Mouse (Mus musculus) frontal cortex, adult (tissue): ENCODE results near the gene Hes1.

Experiments used
- ATAC-seq: cut with Nextera tagmentation; 2 replicates; pipeline ENCODE4 v1.9.2; 2017; ENCODE audit warnings: mild to moderate bottlenecking, moderate library complexity, mixed read lengths; ENCODE audit not compliant: low TSS enrichment

Gene Hes1

GRCm38 (mm10) chr16:30050767-30051490, 13.3 kb upstream of the Hes1 start:
- ATAC-seq: no peak

- ATAC-seq: no peak
These were observed 11.9 kb upstream of the Hes1 start for GRCm38 (mm10) chr16:30052271-30052670.

GRCm38 (mm10) chr16:30052839-30053511, 11.2 kb upstream of the Hes1 start:
- no peak for ATAC-seq

- ATAC-seq: no peak
These were observed 9.6 kb upstream of the Hes1 start for GRCm38 (mm10) chr16:30054541-30054940.

GRCm38 (mm10) chr16:30055361-30055889, 8.8 kb upstream of the Hes1 start:
- no peak for ATAC-seq

GRCm38 (mm10) chr16:30055927-30056326, 8.3 kb upstream of the Hes1 start:
- ATAC-seq: no peak

- no peak for ATAC-seq
These were observed 7.3 kb upstream of the Hes1 start for GRCm38 (mm10) chr16:30056906-30057305.

- ATAC-seq: peak; percentile 31
These were observed 5.0 kb upstream of the Hes1 start for GRCm38 (mm10) chr16:30058974-30059717.

- ATAC-seq: no peak
These were observed 3.8 kb upstream of the Hes1 start for GRCm38 (mm10) chr16:30060412-30060811.

GRCm38 (mm10) chr16:30062242-30063030, 1.7 kb upstream of the Hes1 start:
- ATAC-seq: no peak

- no peak for ATAC-seq
These were observed 883 bp upstream of the Hes1 start for GRCm38 (mm10) chr16:30063121-30063881.

GRCm38 (mm10) chr16:30064613-30065012, 429 bp downstream of the Hes1 start:
- ATAC-seq: no peak

- peak; percentile 16; the same call in 1 of the 2 replicates for ATAC-seq
These were observed 893 bp downstream of the Hes1 start for GRCm38 (mm10) chr16:30065077-30065476.

- no peak for ATAC-seq
These were observed 1.5 kb downstream of the Hes1 start for GRCm38 (mm10) chr16:30065537-30066183.

- peak; percentile 6; the same call in 1 of the 2 replicates for ATAC-seq
These were observed 2.1 kb downstream of the Hes1 start for GRCm38 (mm10) chr16:30066184-30066851.

GRCm38 (mm10) chr16:30066852-30067301, 2.7 kb downstream of the Hes1 start:
- ATAC-seq: peak; percentile 6; the same call in 1 of the 2 replicates

- no peak for ATAC-seq
These were observed 4.1 kb downstream of the Hes1 start for GRCm38 (mm10) chr16:30068041-30069020.

GRCm38 (mm10) chr16:30069580-30069949, 5.4 kb downstream of the Hes1 start:
- no peak for ATAC-seq
